Mouse (Mus musculus) fibroblast of lung, adult 2 months (primary cell): ENCODE data around the gene Cisd1.

Experiments
- DNase-seq: peaks from one replicate; pipeline ENCODE4 v3.0.0-alpha.2; 2011; ENCODE audit warnings: low read depth

The Cisd1 gene

GRCm38 (mm10) chr10:71326789-71327188 is 18.0 kb downstream of the Cisd1 start:
- DNase-seq, result no peak

GRCm38 (mm10) chr10:71326123-71326522 is 18.6 kb downstream of the Cisd1 start:
- no peak for DNase-seq

- no peak for DNase-seq
Measured at GRCm38 (mm10) chr10:71323669-71324068, 21.1 kb downstream of the Cisd1 start.

GRCm38 (mm10) chr10:71316497-71316896 is 28.3 kb downstream of the Cisd1 start:
- DNase-seq, result no peak

GRCm38 (mm10) chr10:71316056-71316455 is 28.7 kb downstream of the Cisd1 start:
- DNase-seq, result no peak

- DNase-seq, result no peak
Measured at GRCm38 (mm10) chr10:71314596-71314995, 30.2 kb downstream of the Cisd1 start.

- no peak for DNase-seq
Measured at GRCm38 (mm10) chr10:71310288-71310687, 34.5 kb downstream of the Cisd1 start.

GRCm38 (mm10) chr10:71308199-71308598 is 36.6 kb downstream of the Cisd1 start:
- DNase-seq, result no peak

- DNase-seq, result no peak
Measured at GRCm38 (mm10) chr10:71306759-71307158, 38.0 kb downstream of the Cisd1 start.

- no peak for DNase-seq
Measured at GRCm38 (mm10) chr10:71306190-71306589, 38.6 kb downstream of the Cisd1 start.

GRCm38 (mm10) chr10:71302490-71302889 is 42.3 kb downstream of the Cisd1 start:
- DNase-seq, result no peak

GRCm38 (mm10) chr10:71300161-71300560 is 44.6 kb downstream of the Cisd1 start:
- DNase-seq, result no peak

GRCm38 (mm10) chr10:71293245-71293644 is 51.5 kb downstream of the Cisd1 start:
- DNase-seq, result no peak

GRCm38 (mm10) chr10:71292254-71292653 is 52.5 kb downstream of the Cisd1 start:
- DNase-seq, result no peak

- DNase-seq, result no peak
Measured at GRCm38 (mm10) chr10:71291801-71292200, 53.0 kb downstream of the Cisd1 start.

- DNase-seq, result no peak
Measured at GRCm38 (mm10) chr10:71291179-71291661, 53.5 kb downstream of the Cisd1 start.

- peak; percentile 31 for DNase-seq
Measured at GRCm38 (mm10) chr10:71285126-71285580, 59.6 kb downstream of the Cisd1 start, which contains the start of gene Ube2d1. Gene Ube2d1 (minus strand): TSS chr10:71285262.

- peak; percentile 10 for DNase-seq
Measured at GRCm38 (mm10) chr10:71284511-71285125, 60.1 kb downstream of the Cisd1 start.

- DNase-seq, result peak; percentile 3
Measured at GRCm38 (mm10) chr10:71284131-71284510, 60.6 kb downstream of the Cisd1 start.
